Mouse (Mus musculus) erythroid progenitor cell, adult 5-6 weeks (primary cell): ENCODE measurements around the gene Selplg. TPM values are rescaled to one million over a fixed set of nuclear protein-coding genes. Genes with fewer than 3 reads are reported as not detected.

Source experiments
- ATAC-seq: replicated peaks from 2 replicates; pipeline ENCODE4 v1.8.0; 2016; ENCODE audit warnings: moderate number of reproducible peaks, mild to moderate bottlenecking, moderate TSS enrichment, inconsistent platforms; ENCODE audit not compliant: poor library complexity, low FRiP score, severe bottlenecking
- total RNA-seq, 2 experiments: library from RNA; stranded (forward) in 1 of 2; stranded (reverse) in 1 of 2; fragments of 150-400 nt in 1 of 2; fragments of 186-747, 209-891 nt in 1 of 2; gene quantifications; 2 replicates each; pipeline versions ENCODE4 v1.2.3 to v1.2.4; 2015 to 2017; ENCODE audit warnings: low replicate concordance in 2 of 2

The Selplg gene
- total RNA-seq, 2 experiments from 2014 or later = 26.7 to 83.0 TPM

- no peak for ATAC-seq
Measured at GRCm38 (mm10) chr5:113776128-113776895, 56.1 kb downstream of the Selplg start.

DNA sequence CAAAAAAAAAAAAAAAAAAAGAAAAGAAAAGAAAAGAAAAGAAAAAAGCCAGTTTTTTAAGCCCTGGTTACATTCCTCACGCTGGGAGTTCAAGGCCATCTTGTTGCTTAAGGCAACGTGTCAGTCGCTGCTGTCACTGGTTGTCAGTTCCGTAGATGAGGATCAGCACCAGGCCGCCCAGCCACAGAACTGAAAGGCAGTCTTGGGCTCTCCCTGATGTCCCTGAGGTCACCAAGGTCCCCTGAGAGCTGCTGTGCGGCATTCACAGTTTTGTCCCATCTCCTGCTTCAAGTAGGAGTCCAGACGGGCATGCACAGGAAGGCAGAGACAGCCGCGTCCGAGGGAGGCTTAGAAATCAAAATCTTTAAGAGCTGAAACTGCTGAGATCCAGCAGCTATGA lies 56.9 kb downstream of the Selplg start:
- ATAC-seq = no peak

DNA sequence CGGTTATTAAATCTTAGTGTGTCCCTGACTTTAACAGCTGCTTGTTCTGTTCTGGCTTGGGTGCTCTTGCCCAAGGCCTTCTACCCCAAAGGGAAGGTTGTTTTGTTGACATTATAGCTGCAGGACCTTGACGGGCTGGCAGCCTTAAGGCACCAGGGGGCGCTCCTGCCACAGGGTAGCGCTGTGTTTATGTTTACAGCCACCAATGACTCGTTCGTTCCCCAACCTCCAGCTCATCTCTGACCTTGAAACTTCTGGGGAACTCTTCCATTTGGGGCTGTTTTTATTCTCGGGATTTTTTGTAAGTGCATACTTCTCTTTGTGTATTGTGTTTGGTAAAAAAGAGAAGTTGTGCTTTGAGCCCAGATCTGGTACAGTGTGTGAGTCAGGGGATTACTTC lies 58.8 kb downstream of the Selplg start:
- ATAC-seq = peak; percentile 70

DNA sequence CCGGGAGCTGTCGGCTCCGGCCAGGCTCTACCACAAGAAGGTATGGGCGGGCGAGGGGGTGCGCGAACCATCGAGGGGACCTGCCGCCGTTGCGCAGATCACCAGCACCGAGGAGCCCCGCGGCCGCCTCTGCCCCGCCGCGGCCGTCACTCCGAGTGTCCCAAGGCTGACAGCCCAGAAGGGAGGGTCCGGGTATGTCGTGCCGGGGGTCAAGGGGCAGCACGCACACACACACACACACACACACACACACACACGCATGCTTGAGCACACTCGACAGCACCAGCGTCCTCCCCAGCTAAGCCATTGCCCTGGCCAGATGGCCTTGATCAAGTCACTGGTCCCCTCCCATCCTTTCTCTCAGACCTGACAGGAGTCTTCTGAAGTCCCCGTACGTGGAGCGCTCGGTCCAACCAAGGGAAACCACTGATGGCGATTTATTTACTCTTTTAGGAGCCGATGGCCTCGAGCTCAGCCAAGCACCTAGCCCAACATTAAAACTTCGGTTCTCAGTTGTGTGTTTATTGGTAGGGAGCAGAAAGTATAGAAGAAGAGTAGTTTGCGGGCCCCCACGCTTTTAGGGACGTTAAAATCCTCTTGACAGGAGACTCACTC lies 59.4 kb downstream of the Selplg start:
- ATAC-seq = no peak

DNA sequence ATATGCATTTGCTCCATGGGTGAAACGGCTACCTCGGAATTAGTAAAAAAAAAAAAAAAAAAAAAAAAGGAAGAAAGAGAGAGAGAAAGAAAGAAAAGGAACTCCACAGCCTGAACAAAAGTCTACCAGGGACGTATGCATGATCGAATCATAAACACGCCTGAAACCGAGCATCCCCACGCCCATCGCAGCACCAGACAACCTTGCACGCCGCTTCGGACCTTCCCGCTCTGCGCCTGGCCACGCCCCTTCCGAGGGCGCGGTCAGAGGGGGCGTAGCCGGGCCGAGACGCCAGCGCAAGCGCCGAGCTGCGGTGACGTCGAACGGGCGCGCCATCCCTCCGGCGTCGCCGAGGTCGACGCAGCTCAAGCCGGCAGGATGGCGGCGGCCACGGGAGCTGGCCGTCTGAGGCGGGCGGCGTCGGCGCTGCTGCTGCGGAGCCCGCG lies 60.0 kb downstream of the Selplg start, which contains the start of the genes Sart3 and Iscu:
Gene Sart3 (minus strand): TSS at position 61 of the 446 bp plus-strand sequence.
Gene Iscu (plus strand): TSS at position 299 of the 446 bp plus-strand sequence.
- peak; percentile 80 for ATAC-seq

GRCm38 (mm10) chr5:113771213-113772162 lies 61.0 kb downstream of the Selplg start:
- ATAC-seq = peak; percentile 81

DNA sequence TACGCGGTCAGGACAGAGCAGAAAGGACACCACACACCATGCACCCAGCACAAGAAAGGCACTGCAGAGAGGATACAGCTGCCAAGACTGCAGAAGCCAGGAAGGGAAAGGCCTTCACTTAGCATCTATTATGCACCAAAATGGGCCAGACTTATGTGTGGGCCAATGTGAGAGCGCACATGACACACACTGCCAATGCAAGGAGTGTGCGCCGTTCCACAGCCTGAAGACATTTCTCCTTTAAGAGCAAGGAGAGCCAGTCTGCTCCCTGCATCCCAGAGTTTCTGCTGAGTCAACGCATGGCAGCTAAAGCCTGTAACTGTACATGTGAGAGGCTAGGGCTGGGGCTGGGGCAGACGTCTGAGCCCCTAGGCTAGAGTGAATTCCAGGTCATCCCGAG lies 63.6 kb downstream of the Selplg start:
- ATAC-seq = no peak

Other genes starting within 250 kb of the Selplg start
- gene Cmklr1, start 182.2 kb downstream of the Selplg start, total RNA-seq (2015; ENCODE audit: low replicate concordance) = 2.2 and 3.4 TPM in 2 replicates
- 1.5 and 8.7 TPM in 2 replicates for gene Cmklr1, start 182.2 kb downstream of the Selplg start, total RNA-seq (2017; ENCODE audit: low replicate concordance)
- not detected in 2 replicates for gene 1700069L16Rik, start 107.9 kb downstream of the Selplg start, total RNA-seq (2015; ENCODE audit: low replicate concordance)
- not detected in 2 replicates for gene 1700069L16Rik, start 107.9 kb downstream of the Selplg start, total RNA-seq (2017; ENCODE audit: low replicate concordance)
- gene Ficd, start 96.8 kb downstream of the Selplg start, total RNA-seq (2015; ENCODE audit: low replicate concordance) = 1.4 TPM in 1 of 2 replicates, not detected in the other
- 0.30 and 2.2 TPM in 2 replicates for gene Ficd, start 96.8 kb downstream of the Selplg start, total RNA-seq (2017; ENCODE audit: low replicate concordance)
- gene Sart3, start 60.1 kb downstream of the Selplg start, total RNA-seq (2015; ENCODE audit: low replicate concordance) = 8.4 and 22.0 TPM in 2 replicates
- gene Sart3, start 60.1 kb downstream of the Selplg start, total RNA-seq (2017; ENCODE audit: low replicate concordance) = 32.1 and 44.9 TPM in 2 replicates
- gene Iscu, start 59.9 kb downstream of the Selplg start, total RNA-seq (2015; ENCODE audit: low replicate concordance) = 54.9 and 75.3 TPM in 2 replicates
- 36.4 and 52.0 TPM in 2 replicates for gene Iscu, start 59.9 kb downstream of the Selplg start, total RNA-seq (2017; ENCODE audit: low replicate concordance)
- 2.9 TPM in 1 of 2 replicates, not detected in the other for gene Tmem119, start 32.1 kb downstream of the Selplg start, total RNA-seq (2015; ENCODE audit: low replicate concordance)
- gene Tmem119, start 32.1 kb downstream of the Selplg start, total RNA-seq (2017; ENCODE audit: low replicate concordance) = 3.0 TPM in 1 of 2 replicates, not detected in the other
- gene Coro1c, start 76.1 kb upstream of the Selplg start, total RNA-seq (2015; ENCODE audit: low replicate concordance) = 32.7 and 52.3 TPM in 2 replicates
- 43.4 and 52.9 TPM in 2 replicates for gene Coro1c, start 76.1 kb upstream of the Selplg start, total RNA-seq (2017; ENCODE audit: low replicate concordance)
- 21.3 and 31.9 TPM in 2 replicates for gene Ssh1, start 161.2 kb upstream of the Selplg start, total RNA-seq (2015; ENCODE audit: low replicate concordance)
- 30.9 and 43.1 TPM in 2 replicates for gene Ssh1, start 161.2 kb upstream of the Selplg start, total RNA-seq (2017; ENCODE audit: low replicate concordance)
- not detected in 2 replicates for gene Dao, start 171.1 kb upstream of the Selplg start, total RNA-seq (2015; ENCODE audit: low replicate concordance)
- not detected in 2 replicates for gene Dao, start 171.1 kb upstream of the Selplg start, total RNA-seq (2017; ENCODE audit: low replicate concordance)
- gene Usp30, start 232.8 kb upstream of the Selplg start, total RNA-seq (2015; ENCODE audit: low replicate concordance) = 1.8 and 5.0 TPM in 2 replicates
- 0.68 and 0.77 TPM in 2 replicates for gene Usp30, start 232.8 kb upstream of the Selplg start, total RNA-seq (2017; ENCODE audit: low replicate concordance)